Mouse (Mus musculus) liver, adult 2 months (tissue): ENCODE measurements at regions not wholly inside any gene's neighbourhood (a gene's known extent, or its start where the extent isn't known, plus 50 kb on each side); places are given as distances from the start of the nearest gene placed in this dataset.

Source experiments
- DNase-seq: peaks from one replicate; pipeline ENCODE4 v3.0.0-alpha.2; 2011; ENCODE audit warnings: low read depth, low spot score; ENCODE audit errors: extremely low read depth
- H3K27ac ChIP-seq: fragments of 200-500 bp; replicated peaks from 2 replicates; pipeline ENCODE4 v1.5.1; 2012; ENCODE audit warnings: low read depth, mild to moderate bottlenecking, control low read depth, inconsistent platforms, low read length; ENCODE audit not compliant: insufficient read depth
- H3K27me3 ChIP-seq: fragments of 200-500 bp; 2 replicates; pipeline ENCODE4 v1.6.1; 2012; ENCODE audit warnings: mild to moderate bottlenecking, moderate library complexity, low read length, inconsistent platforms; ENCODE audit not compliant: control insufficient read depth, insufficient read depth
- H3K36me3 ChIP-seq: fragments of 200-500 bp; 2 replicates; pipeline ENCODE4 v1.6.1; 2012; ENCODE audit warnings: low read length, inconsistent platforms; ENCODE audit not compliant: control insufficient read depth, insufficient read depth
- H3K4me1 ChIP-seq: fragments of 200-500 bp; 2 replicates; pipeline ENCODE4 v1.6.1; 2011; ENCODE audit warnings: low read length; ENCODE audit not compliant: control insufficient read depth, insufficient read depth
- H3K4me3 ChIP-seq: fragments of 200-500 bp; 2 replicates; pipeline ENCODE4 v1.5.1; 2011; ENCODE audit warnings: low read depth, mild to moderate bottlenecking, control low read depth, low read length, moderate library complexity; ENCODE audit not compliant: insufficient read depth
- H3K79me2 ChIP-seq: fragments of 200-500 bp; 2 replicates; pipeline ENCODE4 v1.6.1; 2012; ENCODE audit warnings: inconsistent platforms, mild to moderate bottlenecking, low read length, moderate library complexity; ENCODE audit not compliant: control insufficient read depth, insufficient read depth
- H3K9ac ChIP-seq: fragments of 200-500 bp; 2 replicates; pipeline ENCODE4 v1.6.1; 2012; ENCODE audit warnings: low read depth, mild to moderate bottlenecking, control low read depth, inconsistent platforms, low read length
- CTCF ChIP-seq: fragments of 200-500 bp; IDR thresholded peaks from 2 replicates; pipeline ENCODE4 v1.5.1; 2011; ENCODE audit warnings: low read depth, low read length, control low read depth
- POLR2A ChIP-seq: fragments of 200-500 bp; IDR thresholded peaks from 2 replicates; pipeline ENCODE4 v1.6.1; 2011; ENCODE audit warnings: low read length, control low read depth; ENCODE audit not compliant: insufficient read depth; ENCODE audit errors: extremely low read depth
- WGBS: fragments of 180-500 bp; shearing (Covaris S2); methylation state at CpG from one replicate; pipeline ENCODE4 v1.1.7; 2018; 5-methylcytosine and 5-hydroxymethylcytosine counted together

DNA sequence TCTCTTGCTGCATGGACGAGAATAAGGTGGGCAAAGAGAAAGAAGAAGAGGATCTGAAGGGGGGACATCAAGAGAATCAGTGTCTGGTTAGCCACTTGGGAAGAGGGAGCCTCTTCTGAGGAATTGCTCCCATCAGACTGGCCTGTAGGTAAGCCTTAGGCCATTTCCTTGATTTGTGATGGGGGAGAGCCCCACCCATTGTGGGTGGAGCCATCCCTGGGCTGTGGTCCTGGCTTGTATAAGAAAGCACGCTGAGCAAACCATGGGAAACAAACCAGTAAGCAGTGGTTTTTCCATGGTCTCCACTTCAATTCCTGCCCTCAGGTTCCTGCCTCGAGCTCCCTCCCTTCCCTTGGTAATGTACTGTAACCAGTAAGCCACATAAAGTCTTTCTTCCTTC, 57.7 kb upstream of the Sez6l start:
- Histone ChIP-seq H3K9ac (no peak overlapping the region), H3K27ac (no peak overlapping the region), H3K27me3 (no peaks in the 10 kb centered on the region), H3K36me3 (no peaks in the 10 kb centered on the region), H3K4me3 (no peak overlapping the region), H3K79me2 (no peaks in the 10 kb centered on the region), H3K4me1 (no peaks in the 10 kb centered on the region)
- DNase-seq, result no peak
- TF ChIP-seq POLR2A (no peak), CTCF (no peak)
- WGBS, result 66% methylated on average over 3 of the region's 3 CpGs

DNA sequence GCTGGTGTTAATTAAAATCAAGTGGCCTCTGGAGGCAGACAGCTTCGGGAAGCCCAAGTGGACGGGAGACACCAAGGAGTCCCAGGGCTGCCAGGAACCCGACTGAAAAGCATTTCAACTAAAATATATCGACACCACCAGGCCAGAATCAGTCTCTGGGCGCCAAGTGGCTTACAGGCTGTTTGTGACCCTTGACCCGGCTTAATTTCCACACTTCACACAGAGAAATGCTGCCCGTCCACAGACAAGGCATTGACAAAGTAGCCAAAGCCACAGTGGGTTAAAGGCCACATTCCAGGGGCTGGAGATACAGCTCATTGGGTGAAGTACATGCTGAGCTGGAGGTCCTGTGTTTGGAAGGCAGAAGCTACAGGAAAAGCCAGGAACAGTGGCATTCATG, 54.8 kb upstream of the Sez6l start:
- no peak for TF ChIP-seq POLR2A
- TF ChIP-seq CTCF, result no peak
- Histone ChIP-seq H3K36me3 (no peaks in the 10 kb centered on the region), H3K4me1 (no peaks in the 10 kb centered on the region), H3K27me3 (no peaks in the 10 kb centered on the region), H3K27ac (no peak overlapping the region), H3K9ac (no peak overlapping the region), H3K79me2 (no peaks in the 10 kb centered on the region), H3K4me3 (no peak overlapping the region)
- DNase-seq, result peak; percentile 37
- WGBS, result 42% methylated on average over 7 of the region's 7 CpGs

DNA sequence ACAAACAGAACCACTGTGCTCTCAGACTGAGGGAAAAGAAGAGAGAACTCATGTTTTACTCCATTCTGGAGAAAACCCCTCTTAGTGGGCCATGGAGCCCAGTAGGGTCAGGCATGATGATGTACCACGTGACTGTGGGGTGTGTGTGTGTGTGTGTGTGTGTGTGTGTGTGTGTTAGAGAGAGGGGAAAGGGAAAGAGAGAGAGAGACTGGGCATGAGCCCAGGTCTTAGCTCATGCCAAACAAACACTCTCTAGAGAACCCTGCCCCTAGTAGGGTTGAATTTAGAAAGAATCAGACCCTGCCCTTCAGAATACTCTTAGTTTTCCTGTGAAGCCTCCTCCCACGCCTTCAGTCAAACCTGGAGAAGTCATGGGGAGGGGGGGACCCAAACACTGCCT, 52.7 kb upstream of the Sez6l start:
- Histone ChIP-seq H3K27me3 (no peaks in the 10 kb centered on the region), H3K4me3 (no peak overlapping the region), H3K4me1 (no peaks in the 10 kb centered on the region), H3K79me2 (no peaks in the 10 kb centered on the region), H3K9ac (no peak overlapping the region), H3K36me3 (no peaks in the 10 kb centered on the region), H3K27ac (no peak overlapping the region)
- no peak for DNase-seq
- WGBS, result 49% methylated on average over 2 of the region's 2 CpGs
- no peak for TF ChIP-seq POLR2A
- TF ChIP-seq CTCF, result no peak

DNA sequence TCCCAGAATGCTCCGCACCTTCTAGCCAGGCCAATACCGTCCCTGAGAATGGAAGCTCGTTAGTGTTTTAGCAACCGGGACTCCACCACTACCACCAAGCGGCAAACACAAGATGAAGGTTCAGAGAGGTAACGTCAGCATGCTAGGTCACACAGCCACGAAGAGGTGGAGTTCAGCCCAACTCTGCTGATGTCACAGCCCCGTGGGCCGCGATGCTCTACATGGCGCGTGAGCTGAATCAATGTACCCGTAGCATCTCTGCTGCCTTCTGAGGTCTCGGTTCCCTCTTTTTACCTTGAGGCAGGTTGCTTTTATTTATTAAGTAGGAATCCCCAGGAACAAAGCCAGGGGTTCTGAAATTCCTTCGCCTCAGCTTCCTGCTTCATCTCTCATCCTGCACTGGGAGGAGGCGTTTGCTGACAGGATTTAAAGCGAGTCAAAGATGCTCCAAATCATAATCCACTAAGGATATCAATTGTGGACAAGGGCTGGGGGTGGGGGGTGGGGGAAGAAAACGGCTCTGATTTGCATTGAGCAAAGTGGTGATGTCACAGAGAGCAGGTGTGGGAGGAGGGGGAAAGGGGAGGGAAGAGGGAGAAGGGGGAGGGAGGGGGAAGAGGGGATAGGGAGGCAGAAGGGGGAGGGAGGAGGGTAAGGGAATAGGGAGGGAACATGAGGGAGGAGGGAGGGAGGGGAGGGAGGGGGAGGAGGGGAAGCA, 51.2 kb upstream of the Sez6l start:
- Histone ChIP-seq H3K27me3 (no peaks in the 10 kb centered on the region), H3K79me2 (no peaks in the 10 kb centered on the region), H3K4me3 (no peak overlapping the region), H3K9ac (no peak overlapping the region), H3K27ac (no peak overlapping the region), H3K4me1 (no peaks in the 10 kb centered on the region), H3K36me3 (no peaks in the 10 kb centered on the region)
- no peak for TF ChIP-seq POLR2A
- TF ChIP-seq CTCF, result no peak
- DNase-seq, result no peak
- 30% methylated on average over 18 of the region's 18 CpGs for WGBS

DNA sequence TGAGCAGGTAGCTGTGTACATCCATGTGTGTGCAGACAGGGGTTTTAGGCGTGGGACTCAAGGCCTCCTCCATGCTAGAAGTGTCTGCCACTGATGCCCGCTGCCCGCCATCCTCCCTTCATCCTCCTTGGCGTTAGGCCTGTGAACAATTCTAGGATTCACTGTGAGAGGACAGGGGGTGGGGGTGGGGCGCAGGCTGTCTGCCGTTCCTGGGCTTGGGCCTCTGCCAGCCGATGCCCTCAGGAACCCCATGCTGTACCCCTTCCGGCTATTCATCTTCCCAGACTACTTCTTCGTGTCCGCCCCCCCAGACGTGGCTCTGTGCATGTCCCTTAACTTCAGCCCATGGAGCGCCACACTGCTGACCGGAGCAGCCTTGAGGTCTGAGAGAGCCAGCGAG, 50.3 kb upstream of the Sez6l start:
- DNase-seq, result no peak
- Histone ChIP-seq H3K9ac (no peak overlapping the region), H3K36me3 (no peaks in the 10 kb centered on the region), H3K79me2 (no peaks in the 10 kb centered on the region), H3K4me3 (no peak overlapping the region), H3K27ac (no peak overlapping the region), H3K4me1 (no peaks in the 10 kb centered on the region), H3K27me3 (no peaks in the 10 kb centered on the region)
- WGBS, result 70% methylated on average over 14 of the region's 14 CpGs
- TF ChIP-seq CTCF (no peak), POLR2A (no peak)
